Mouse (Mus musculus) bone marrow, adult 2 months (tissue): ENCODE measurements at regions not wholly inside any gene's neighbourhood (a gene's known extent, or its start where the extent isn't known, plus 50 kb on each side); places are given as distances from the start of the nearest gene placed in this dataset.

Source experiments
- CTCF ChIP-seq: fragments of 200-500 bp; IDR thresholded peaks from 2 replicates; pipeline ENCODE4 v1.5.1; 2011; ENCODE audit warnings: low read length, control low read depth; ENCODE audit not compliant: control insufficient read depth, insufficient read depth
- POLR2A ChIP-seq: fragments of 200-500 bp; IDR thresholded peaks from 2 replicates; pipeline ENCODE4 v1.6.1; 2011; ENCODE audit warnings: low read depth, mild to moderate bottlenecking, control low read depth, low read length, borderline replicate concordance; ENCODE audit not compliant: control insufficient read depth

- TF ChIP-seq CTCF (no peak), POLR2A (no peak)
Measured at GRCm38 (mm10) chr3:149791593-149791992, 801.2 kb upstream of the Adgrl2 start.
